Mouse (Mus musculus) WW6 (cell line): ENCODE measurements at regions not wholly inside any gene's neighbourhood (a gene's known extent, or its start where the extent isn't known, plus 50 kb on each side); places are given as distances from the start of the nearest gene placed in this dataset.
A peak's percentile ranks its signal among the peaks of the same experiment; 100 is the strongest.
"Not testable (repeated sequence)": the region's sequence is repeated elsewhere in the genome, so short reads cannot be mapped to it uniquely, and the experiment has no call there.

Experiments
- DNase-seq: peaks from one replicate; pipeline ENCODE4 v3.0.0-alpha.2; 2013; ENCODE audit warnings: low read depth, low spot score

DNA sequence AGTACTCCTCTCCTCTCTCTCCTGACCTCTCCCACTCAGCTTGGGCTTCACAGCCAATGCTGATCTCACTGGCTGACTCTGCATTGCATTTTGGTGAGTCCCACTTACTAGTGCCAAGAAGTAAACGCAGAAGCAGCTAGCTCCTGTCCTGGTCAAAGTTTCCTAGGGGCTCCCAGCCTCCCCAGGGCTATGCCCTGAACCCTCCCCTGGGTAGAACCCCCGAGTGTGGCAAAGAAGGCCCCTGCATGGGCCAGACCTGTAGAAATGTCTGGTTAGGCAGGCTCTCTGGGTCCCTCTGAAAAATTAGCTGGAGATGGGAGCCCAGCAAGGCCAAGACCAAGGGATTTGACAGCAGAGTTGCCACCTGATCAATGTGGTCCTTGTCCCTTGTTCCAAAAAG, 454.3 kb downstream of the Gm10330 start:
- not testable (repeated sequence) for DNase-seq

GRCm38 (mm10) chr12:23315186-23315585, 464.9 kb downstream of the Gm10330 start:
- peak; percentile 48 for DNase-seq
